ENCODE assay signal across 10 mouse cellular contexts in genomic region chr12:108675614-108676401, GRCm38 (mm10). TPM values are rescaled to one million over a fixed set of nuclear protein-coding genes. Genes with fewer than 3 reads are reported as not detected.
DNase-seq lines count a peak whose midpoint lies in the region; ATAC-seq and TF ChIP-seq lines count a peak whose summit lies in the region.
"Had no signal": no experiment of that assay in that cellular context is flagged by ENCODE, and none has a peak within 500 bp of the region (broad histone marks: within the 10 kb centered on the region; RNA-seq: fewer than 3 reads in every experiment).

No protein-coding gene starts in this region.

- 72% methylated on average over 8 of the region's 8 CpGs for WGBS in liver, embryonic 12.5 days (ENCODE audit: insufficient replicate concordance)
- 54% methylated on average over 8 of the region's 8 CpGs for WGBS in intestine, postnatal 0 days
- 63% methylated on average over 8 of the region's 8 CpGs for WGBS in liver, postnatal 0 days (ENCODE audit: insufficient replicate concordance)

- DNase-seq in liver = no peak
- DNase-seq in brain, adult 2 months (ENCODE audit: low read depth, low spot score) = peak; percentile 63
- no peak for DNase-seq in liver, postnatal 0 days
- no peak for DNase-seq in natural killer cell, adult 2 months (ENCODE audit: low spot score in 2 of 2)
- DNase-seq in cerebellum, adult 11-12 months = no peak
- DNase-seq in heart, postnatal 4 days = no peak
- DNase-seq: gastrocnemius, postnatal 36 days had no signal

- no peak overlapping the region for H3K4me3 ChIP-seq in liver, embryonic 12.5 days
- no peak overlapping the region for H3K4me3 ChIP-seq in intestine, postnatal 0 days (ENCODE audit: low read depth, low read length)
- no peak overlapping the region for H3K4me3 ChIP-seq in liver, postnatal 0 days (ENCODE audit: low read depth, low read length)
- H3K4me3 ChIP-seq: neural tube, embryonic 13.5 days had no signal

- H3K27ac ChIP-seq in liver, embryonic 12.5 days = no peak overlapping the region
- H3K27ac ChIP-seq in intestine, postnatal 0 days (ENCODE audit: low read depth, low read length) = peak overlapping the region; percentile 64
- no peak overlapping the region for H3K27ac ChIP-seq in liver, postnatal 0 days (ENCODE audit: low read depth)
- H3K27ac ChIP-seq: neural tube, embryonic 13.5 days had no signal

- H3K4me2 ChIP-seq in liver, embryonic 12.5 days = no peak overlapping the region
- H3K4me2 ChIP-seq in intestine, postnatal 0 days (replicated peaks; ENCODE audit: low read depth) = no peak overlapping the region; the same call in 1 of the 2 replicates
- H3K4me2 ChIP-seq in liver, postnatal 0 days (ENCODE audit: low read depth, low read length) = no peak overlapping the region
- H3K4me2 ChIP-seq: neural tube, embryonic 13.5 days had no signal

- no peaks in the 10 kb centered on the region for H3K9me3 ChIP-seq in liver, embryonic 12.5 days (replicated peaks)
- no peaks in the 10 kb centered on the region for H3K9me3 ChIP-seq in intestine, postnatal 0 days (ENCODE audit: control insufficient read depth)
- H3K9me3 ChIP-seq in liver, postnatal 0 days (ENCODE audit: low read length) = no peaks in the 10 kb centered on the region
- H3K9me3 ChIP-seq: neural tube, embryonic 13.5 days had no signal

- no peak overlapping the region for H3K9ac ChIP-seq in liver, embryonic 12.5 days
- no peak overlapping the region for H3K9ac ChIP-seq in intestine, postnatal 0 days (ENCODE audit: low read depth, low read length)
- no peak overlapping the region for H3K9ac ChIP-seq in liver, postnatal 0 days (replicated peaks)
- H3K9ac ChIP-seq: neural tube, embryonic 13.5 days had no signal

- no peak for TF ChIP-seq EP300 in liver, postnatal 0 days (IDR thresholded peaks at IDR 0.05; ENCODE audit: low read depth)

- peaks cover 25% of the 10 kb centered on the region for H3K36me3 ChIP-seq in liver, embryonic 12.5 days
- H3K36me3 ChIP-seq in intestine, postnatal 0 days (ENCODE audit: control insufficient read depth, insufficient read depth) = peaks cover 38% of the 10 kb centered on the region
- H3K36me3 ChIP-seq in liver, postnatal 0 days (replicated peaks; ENCODE audit: insufficient read depth, low read length) = no peaks in the 10 kb centered on the region

- no peaks in the 10 kb centered on the region for H3K4me1 ChIP-seq in liver, embryonic 12.5 days
- no peaks in the 10 kb centered on the region for H3K4me1 ChIP-seq in intestine, postnatal 0 days (replicated peaks; ENCODE audit: control insufficient read depth, insufficient read depth, low read length)
- H3K4me1 ChIP-seq in liver, postnatal 0 days (ENCODE audit: insufficient read depth) = peaks cover 4% of the 10 kb centered on the region
- H3K4me1 ChIP-seq: neural tube, embryonic 13.5 days had no signal

- TF ChIP-seq CTCF in intestine, postnatal 0 days (IDR thresholded peaks at IDR 0.05; ENCODE audit: low read depth) = peak; percentile 70
- peak; percentile 53 for TF ChIP-seq CTCF in liver, postnatal 0 days (IDR thresholded peaks at IDR 0.05; ENCODE audit: low read depth)

- ATAC-seq in liver, embryonic 12.5 days = 0 out of 2 replicates have a peak, but pooled peaks have one; percentile 41
- ATAC-seq in intestine, postnatal 0 days = peak; percentile 67
- 0 out of 2 replicates have a peak, but pooled peaks have one; percentile 19 for ATAC-seq in liver, postnatal 0 days

- no peaks in the 10 kb centered on the region for H3K27me3 ChIP-seq in liver, embryonic 12.5 days (replicated peaks)
- no peaks in the 10 kb centered on the region for H3K27me3 ChIP-seq in intestine, postnatal 0 days (replicated peaks; ENCODE audit: control insufficient read depth, insufficient read depth, low read length)
- H3K27me3 ChIP-seq in liver, postnatal 0 days (ENCODE audit: insufficient read depth, low read length) = no peaks in the 10 kb centered on the region
- H3K27me3 ChIP-seq: neural tube, embryonic 13.5 days had no signal

RNA-seq across cellular contexts. Expression of gene Degs2, which starts 26.3 kb away (rescaled TPM):
- 0.15 and 0.42 TPM in 2 replicates for polyA plus RNA-seq in liver, embryonic 12.5 days (2016; fragmentation: Nextera tagmentation; extraction: Ambion mirVana)
- polyA plus RNA-seq in intestine, postnatal 0 days (2015; fragmentation: Nextera tagmentation; extraction: Ambion mirVana) = 264 and 273 TPM in 2 replicates
- polyA plus RNA-seq in liver, postnatal 0 days (2015; fragmentation: Nextera tagmentation; extraction: Ambion mirVana) = 0.13 TPM in 2 replicates
- total RNA-seq in heart, postnatal 4 days (2021) = not detected

Comparison
In these comparisons a context has a peak if more than half of its experiments do, and no peak if none do; other contexts are left out.
1. RNA of gene Degs2, which starts 26.3 kb away (polyA plus RNA-seq): 264 to 273 TPM in intestine, postnatal 0 days; 0.15 to 0.42 TPM in liver, embryonic 12.5 days and 0.13 TPM in liver, postnatal 0 days; every median in the first group is over 100 times any median in the second.
2. Peak in every context shown above with its lines, with median percentiles within 50 percentile points of each other: ATAC-seq.